Mouse (Mus musculus) frontal cortex, postnatal 14 days (tissue): ENCODE measurements around the gene Ppp1r1b.
"Not testable (repeated sequence)": the region's sequence is repeated elsewhere in the genome, so short reads cannot be mapped to it uniquely, and the experiment has no call there.

ENCODE experiments used
- DNase-seq, 2 experiments: peaks; one replicate each; pipeline ENCODE4 v3.0.0; 2022; ENCODE audit warnings: low spot score in 2 of 2

Gene Ppp1r1b

GRCm38 (mm10) chr11:98373244-98373643 is 25.0 kb downstream of the Ppp1r1b start:
- no peak for DNase-seq

DNA sequence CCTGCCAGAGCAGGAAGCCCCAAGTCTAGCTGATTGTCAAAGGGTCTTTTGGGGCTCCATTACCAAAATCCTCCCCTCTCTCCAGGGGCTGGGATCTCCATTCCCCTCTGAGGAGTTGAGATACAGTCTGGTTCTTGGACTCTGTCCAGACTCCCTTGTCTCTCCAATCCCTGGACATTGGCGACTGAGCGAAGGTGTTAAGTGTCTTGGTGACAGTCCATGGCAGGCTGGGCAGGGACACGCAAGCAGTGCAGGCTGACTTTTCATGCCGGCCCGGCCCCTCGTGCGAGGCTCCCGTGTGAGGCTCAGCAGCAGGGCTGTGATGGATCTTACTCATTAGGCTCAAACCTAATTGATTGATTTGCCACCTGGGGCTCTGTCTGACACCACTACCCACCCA is 26.1 kb downstream of the Ppp1r1b start:
- no peak for DNase-seq

- no peak for DNase-seq
These were observed 28.6 kb downstream of the Ppp1r1b start for GRCm38 (mm10) chr11:98376756-98377155.

GRCm38 (mm10) chr11:98377787-98378186 is 29.6 kb downstream of the Ppp1r1b start:
- DNase-seq = no peak

GRCm38 (mm10) chr11:98379379-98379778 is 31.2 kb downstream of the Ppp1r1b start:
- DNase-seq = no peak

DNA sequence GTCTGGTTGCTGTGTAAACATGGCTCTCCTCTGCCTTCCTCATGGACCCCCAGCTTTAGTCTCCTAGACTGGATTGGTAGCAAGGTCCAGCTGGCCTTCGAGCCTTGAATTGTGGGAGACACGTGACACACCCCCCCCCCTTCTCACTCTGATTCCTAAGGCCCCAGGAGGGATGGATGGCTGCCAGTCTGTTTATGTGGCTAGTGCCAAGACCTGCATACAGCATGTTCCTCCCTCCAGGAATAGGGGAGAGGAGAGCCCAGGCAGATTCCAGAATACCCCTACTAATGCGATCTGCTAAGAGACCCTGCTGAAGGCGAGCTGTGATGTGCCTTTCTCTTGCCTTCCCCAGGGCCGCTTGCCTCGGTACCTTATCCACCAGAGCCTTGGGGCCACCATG is 31.9 kb downstream of the Ppp1r1b start:
- DNase-seq = no peak

DNA sequence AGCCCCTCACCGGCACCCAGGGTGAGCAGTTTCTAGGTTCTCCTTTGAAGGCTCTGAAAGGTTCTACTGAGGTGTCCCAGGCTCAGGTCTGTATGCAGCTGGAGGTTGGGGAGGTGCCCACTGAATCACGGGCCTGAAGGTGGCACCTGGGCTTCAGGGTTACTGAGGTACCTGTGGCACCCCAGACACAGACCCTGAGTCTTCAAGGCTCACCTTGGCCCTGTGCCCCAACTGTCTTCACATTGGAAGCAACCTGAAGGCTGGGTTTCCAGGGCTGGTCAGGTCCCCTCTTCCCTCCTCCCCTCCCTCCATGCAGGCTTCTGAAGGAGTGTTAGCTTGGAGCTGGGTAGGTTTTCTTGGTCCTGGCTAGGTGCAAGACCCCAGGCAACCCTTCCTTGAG is 33.4 kb downstream of the Ppp1r1b start:
- no peak for DNase-seq

GRCm38 (mm10) chr11:98382405-98382804 is 34.2 kb downstream of the Ppp1r1b start:
- not testable (repeated sequence) for DNase-seq

- DNase-seq = no peak
These were observed 35.2 kb downstream of the Ppp1r1b start, which contains the start of gene Tcap for GRCm38 (mm10) chr11:98383261-98384030. TSS of gene Tcap (plus strand) at chr11:98383811.

GRCm38 (mm10) chr11:98384216-98384615 is 36.0 kb downstream of the Ppp1r1b start:
- no peak for DNase-seq

- DNase-seq = no peak
These were observed 36.8 kb downstream of the Ppp1r1b start for GRCm38 (mm10) chr11:98384721-98385637.

DNA sequence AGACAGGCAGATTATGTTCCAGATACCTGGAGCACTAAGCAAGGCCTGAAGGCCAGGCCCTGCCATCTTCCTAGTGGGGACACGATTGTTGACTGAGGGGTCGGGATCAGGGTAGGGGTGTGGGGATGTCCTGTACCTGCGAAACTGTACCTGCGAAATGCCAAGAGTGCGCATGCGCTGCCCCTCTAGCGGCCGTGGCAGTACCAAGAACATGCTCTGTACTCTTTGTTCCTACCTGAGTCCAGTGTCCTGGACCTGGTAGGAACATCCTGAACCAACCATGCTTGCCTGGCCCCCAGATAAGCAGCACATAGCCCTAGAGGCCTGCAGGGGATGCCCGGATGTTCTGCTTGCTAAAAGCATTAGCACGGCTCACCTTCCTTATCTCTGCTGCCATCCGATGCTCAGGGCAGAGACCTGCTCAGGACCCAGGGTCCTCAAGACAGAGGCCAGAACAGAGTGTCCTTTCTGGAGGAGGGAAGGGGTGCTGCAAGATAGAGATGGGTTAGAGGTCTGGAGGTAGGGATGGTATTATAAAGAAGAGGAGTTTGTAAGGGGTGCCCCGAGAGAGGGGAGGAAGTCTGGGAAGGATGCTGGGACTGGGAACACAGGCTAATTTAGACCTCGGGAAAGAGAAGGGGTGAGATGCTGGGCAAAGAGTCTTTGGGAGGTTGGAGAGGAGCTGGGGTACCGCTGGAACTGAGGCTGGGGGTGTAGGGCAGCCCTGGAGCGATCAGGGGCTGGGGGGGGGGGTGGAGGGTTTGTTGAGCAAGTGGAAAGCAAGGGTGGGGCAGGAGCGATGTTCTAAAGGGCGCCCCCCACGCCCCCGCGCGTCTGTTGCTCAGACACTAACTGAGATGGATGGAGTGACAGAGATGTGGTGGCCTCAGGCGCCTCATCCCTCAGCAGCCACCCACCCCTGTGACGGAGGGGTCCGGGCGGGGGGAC is 37.7 kb downstream of the Ppp1r1b start, which contains the start of gene Pnmt:
Pnmt (plus strand) TSS at position 813 of the 948 bp plus-strand sequence.
- no peak for DNase-seq

GRCm38 (mm10) chr11:98386596-98386995 is 38.4 kb downstream of the Ppp1r1b start:
- DNase-seq = no peak

DNA sequence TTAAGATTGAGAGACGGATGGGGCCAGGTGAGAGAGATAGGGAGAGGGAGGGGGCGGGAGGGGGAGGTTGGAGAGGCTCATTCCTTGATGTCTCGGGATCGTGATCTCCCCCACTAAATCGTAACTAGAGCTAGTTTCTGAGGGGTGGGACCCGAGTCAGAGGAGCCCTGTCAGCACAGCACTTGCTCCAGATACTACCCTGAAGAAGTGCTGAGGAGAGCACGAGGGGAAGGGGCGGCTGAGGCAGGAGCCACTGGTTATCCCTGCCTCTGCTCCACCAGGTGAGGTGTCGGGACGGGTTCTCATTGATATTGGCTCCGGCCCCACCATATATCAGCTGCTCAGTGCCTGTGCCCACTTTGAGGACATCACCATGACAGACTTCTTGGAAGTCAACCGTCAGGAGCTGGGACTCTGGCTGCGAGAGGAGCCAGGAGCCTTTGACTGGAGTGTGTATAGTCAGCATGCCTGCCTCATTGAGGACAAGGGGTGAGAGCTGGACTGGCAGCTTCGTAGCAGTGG is 38.9 kb downstream of the Ppp1r1b start:
- DNase-seq = no peak

GRCm38 (mm10) chr11:98388282-98388681 is 40.1 kb downstream of the Ppp1r1b start:
- no peak for DNase-seq

- peak in 1 of 2 experiments; percentile 59 for DNase-seq
These were observed 41.1 kb downstream of the Ppp1r1b start for GRCm38 (mm10) chr11:98389221-98389780.

GRCm38 (mm10) chr11:98390141-98390540 is 41.9 kb downstream of the Ppp1r1b start:
- DNase-seq = no peak

DNA sequence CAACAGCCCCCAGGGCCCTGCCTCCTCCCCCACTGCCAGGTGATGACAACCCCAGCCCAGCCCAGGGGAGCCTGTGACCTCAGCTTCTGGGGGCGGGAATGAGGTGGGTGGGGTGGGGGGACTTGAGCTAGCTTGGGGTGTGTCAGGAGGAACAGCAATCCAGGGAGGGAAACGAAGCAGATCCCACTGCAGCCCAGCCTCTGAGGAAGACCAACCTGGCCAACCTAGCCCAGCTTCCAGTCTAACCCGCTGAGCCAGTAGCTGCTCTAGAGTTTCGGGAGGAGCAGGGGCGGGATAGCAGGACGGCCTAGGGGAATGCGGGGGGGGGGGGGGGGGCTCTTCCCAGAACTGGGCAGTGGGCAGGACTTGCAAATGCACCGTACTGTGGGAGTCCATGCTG is 43.8 kb downstream of the Ppp1r1b start:
- DNase-seq = no peak

DNA sequence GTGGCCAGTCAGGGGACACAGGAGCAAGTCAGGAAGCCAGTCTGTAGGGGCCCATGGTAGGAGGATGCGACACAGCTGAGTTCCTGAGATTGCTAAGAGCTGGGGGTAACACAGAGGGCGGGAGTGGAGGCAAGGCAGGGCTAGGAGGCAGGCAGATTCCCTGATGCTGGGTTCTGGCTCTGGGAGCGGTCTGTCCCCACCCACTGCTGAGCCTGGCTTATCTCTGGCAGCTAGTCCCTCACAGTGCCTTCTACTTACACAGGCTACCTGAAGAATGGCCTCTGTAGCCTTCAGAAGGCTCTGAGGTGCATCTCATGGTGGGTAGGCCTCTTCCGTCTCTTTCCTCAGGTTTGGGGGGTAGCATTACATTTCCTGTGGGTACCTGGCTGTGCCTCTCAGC is 44.4 kb downstream of the Ppp1r1b start:
- no peak for DNase-seq

DNA sequence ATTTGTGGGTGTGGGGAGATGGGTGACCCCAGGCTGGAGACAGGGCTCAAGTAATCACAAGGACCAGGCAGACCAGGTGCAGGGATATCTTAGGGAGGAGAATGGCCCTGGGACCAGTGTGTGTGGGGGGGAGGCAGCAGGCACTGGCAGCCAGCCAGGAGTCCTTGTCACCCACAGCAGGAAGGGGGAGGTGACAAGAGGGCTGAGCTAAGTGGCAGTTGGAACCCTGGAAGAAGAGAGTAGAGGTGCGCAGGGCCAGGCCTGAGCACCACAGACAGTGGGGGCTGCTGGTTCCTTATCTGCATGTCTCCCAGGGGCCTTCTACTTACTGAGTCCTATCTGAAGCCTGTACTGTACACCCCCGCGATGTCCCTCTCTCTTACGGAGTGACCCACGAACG is 45.1 kb downstream of the Ppp1r1b start:
- DNase-seq = no peak

GRCm38 (mm10) chr11:98394301-98394700 is 46.1 kb downstream of the Ppp1r1b start:
- DNase-seq = no peak
